Mouse (Mus musculus) E14TG2a.4 (cell line): ENCODE measurements around the gene Rprd1b.

Source experiments
- H3K27me3 ChIP-seq: 2 replicates; pipeline ENCODE4 v1.6.1; 2014; ENCODE audit warnings: low read length, control low read depth; ENCODE audit not compliant: insufficient read depth
- H3K36me3 ChIP-seq: 2 replicates; pipeline ENCODE4 v1.6.1; 2014; ENCODE audit warnings: low read length, control low read depth; ENCODE audit not compliant: insufficient read depth
- H3K4me1 ChIP-seq: replicated peaks from 2 replicates; pipeline ENCODE4 v1.6.1; 2014; ENCODE audit warnings: low read depth, low read length, control low read depth
- H3K4me3 ChIP-seq: replicated peaks from 2 replicates; pipeline ENCODE4 v1.5.1; 2014; ENCODE audit warnings: mild to moderate bottlenecking, low read length
- H3K9me3 ChIP-seq: 2 replicates; pipeline ENCODE4 v1.6.1; 2014; ENCODE audit warnings: low read length, control low read depth
- CTCF ChIP-seq: conservative IDR thresholded peaks from 2 replicates; pipeline ENCODE4 v1.5.1; 2014; ENCODE audit warnings: low read length
- NANOG ChIP-seq: IDR thresholded peaks from 2 replicates; pipeline ENCODE4 v1.6.1; 2014; ENCODE audit warnings: borderline replicate concordance, low read length, mixed read lengths
- POU5F1 ChIP-seq: IDR thresholded peaks from 2 replicates; pipeline ENCODE4 v1.6.1; 2014; ENCODE audit warnings: low read length, borderline replicate concordance

Rprd1b gene

DNA sequence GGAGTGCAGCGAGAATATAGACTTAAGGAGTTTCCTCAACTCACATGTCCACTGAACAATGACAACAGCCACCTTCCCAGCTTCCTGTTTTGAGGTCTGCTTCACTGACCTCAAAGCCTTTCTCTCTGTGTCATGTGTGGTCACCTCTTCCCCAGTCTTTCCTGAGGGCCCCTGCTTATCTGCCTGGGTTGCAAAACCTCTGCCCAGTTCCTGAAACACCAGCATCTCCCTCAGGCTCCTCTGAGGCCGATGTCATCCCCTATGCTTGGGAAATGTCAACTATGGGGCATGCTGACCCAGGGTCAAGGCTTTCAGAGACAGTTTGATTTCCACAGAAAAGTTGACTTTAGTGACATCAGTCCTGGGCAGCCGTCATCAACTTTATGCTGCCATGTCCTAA lies 147.1 kb downstream of the Rprd1b start:
- Histone ChIP-seq H3K9me3 (peaks cover 8% of the 10 kb centered on the region; the same call in 1 of the 2 replicates), H3K4me1 (peaks cover 48% of the 10 kb centered on the region), H3K4me3 (no peak overlapping the region), H3K27me3 (0 out of 2 replicates have a peak, but pooled peaks cover 5% of the 10 kb centered on the region), H3K36me3 (no peaks in the 10 kb centered on the region)
- TF ChIP-seq POU5F1 (no peak), CTCF (no peak), NANOG (no peak)

DNA sequence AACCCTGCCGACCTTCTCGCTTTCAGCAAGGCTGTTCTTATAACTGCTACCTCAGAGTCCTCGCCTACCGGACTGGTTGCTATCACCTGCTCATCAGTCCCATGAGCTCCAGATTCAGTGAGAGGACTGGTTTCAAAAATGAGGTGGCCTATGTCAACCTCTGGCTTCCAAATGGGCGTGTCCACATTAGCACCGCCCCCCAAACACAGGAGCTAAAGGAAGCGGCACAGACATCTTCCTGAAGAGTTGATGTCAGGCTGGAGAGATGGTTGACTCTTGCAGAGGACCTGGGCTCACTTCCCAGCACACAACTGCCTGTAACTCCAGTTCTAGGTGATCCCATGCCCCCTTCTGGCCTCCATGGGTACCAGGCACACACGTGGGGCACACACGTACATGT lies 148.5 kb downstream of the Rprd1b start:
- Histone ChIP-seq H3K4me3 (no peak overlapping the region), H3K36me3 (no peaks in the 10 kb centered on the region), H3K27me3 (0 out of 2 replicates have a peak, but pooled peaks cover 5% of the 10 kb centered on the region), H3K4me1 (peaks cover 59% of the 10 kb centered on the region), H3K9me3 (peaks cover 8% of the 10 kb centered on the region; the same call in 1 of the 2 replicates)
- TF ChIP-seq POU5F1 = no peak
- TF ChIP-seq CTCF = no peak
- no peak for TF ChIP-seq NANOG

DNA sequence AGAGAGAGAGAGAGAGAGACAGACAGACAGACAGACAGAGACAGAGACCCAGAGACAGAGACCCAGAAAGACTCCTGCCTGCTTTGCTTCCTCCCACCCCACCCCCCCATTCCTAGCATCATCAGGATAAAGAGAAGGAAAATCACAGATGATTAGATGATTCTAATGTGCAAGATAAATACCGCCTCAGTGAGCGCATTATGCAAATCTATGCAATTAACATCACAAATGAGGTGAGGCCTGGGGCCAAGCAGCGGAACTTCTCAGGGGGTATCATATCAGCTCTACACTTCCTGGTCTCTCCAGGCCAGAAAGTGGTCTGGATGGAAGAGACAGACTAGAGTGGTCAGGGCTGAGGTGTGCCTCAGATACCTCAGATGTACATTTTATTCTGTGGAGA lies 149.3 kb downstream of the Rprd1b start:
- peaks cover 8% of the 10 kb centered on the region; the same call in 1 of the 2 replicates for H3K9me3 ChIP-seq
- no peaks in the 10 kb centered on the region for H3K36me3 ChIP-seq
- H3K27me3 ChIP-seq = 0 out of 2 replicates have a peak, but pooled peaks cover 5% of the 10 kb centered on the region
- peaks cover 67% of the 10 kb centered on the region for H3K4me1 ChIP-seq
- no peak for TF ChIP-seq CTCF
- TF ChIP-seq POU5F1 = peak; percentile 45; the same call in 1 of the 2 replicates
- no peak overlapping the region for H3K4me3 ChIP-seq

DNA sequence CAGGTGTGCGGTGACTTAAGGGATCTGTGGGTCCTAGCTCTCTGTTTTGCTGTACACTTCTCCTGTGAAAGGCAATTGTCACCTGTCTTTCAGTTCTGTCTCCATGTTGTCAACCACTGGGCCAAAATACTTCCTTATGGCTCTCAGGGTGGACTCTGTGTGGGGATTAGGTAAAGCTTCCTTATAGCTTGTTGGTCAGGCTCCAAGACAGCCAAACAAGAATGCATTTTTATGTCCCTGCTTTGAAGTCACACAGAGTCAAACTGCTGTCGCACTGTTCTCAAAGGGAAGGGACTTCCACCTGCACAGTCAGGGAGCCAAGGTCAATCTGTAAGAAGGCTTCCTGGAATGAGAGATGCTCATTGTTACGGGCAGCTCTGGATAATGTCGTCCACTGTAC lies 149.8 kb downstream of the Rprd1b start:
- Histone ChIP-seq H3K4me3 (no peak overlapping the region), H3K4me1 (peaks cover 67% of the 10 kb centered on the region), H3K27me3 (0 out of 2 replicates have a peak, but pooled peaks cover 5% of the 10 kb centered on the region), H3K36me3 (no peaks in the 10 kb centered on the region), H3K9me3 (peaks cover 8% of the 10 kb centered on the region; the same call in 1 of the 2 replicates)
- no peak for TF ChIP-seq NANOG
- TF ChIP-seq POU5F1 = no peak
- no peak for TF ChIP-seq CTCF

DNA sequence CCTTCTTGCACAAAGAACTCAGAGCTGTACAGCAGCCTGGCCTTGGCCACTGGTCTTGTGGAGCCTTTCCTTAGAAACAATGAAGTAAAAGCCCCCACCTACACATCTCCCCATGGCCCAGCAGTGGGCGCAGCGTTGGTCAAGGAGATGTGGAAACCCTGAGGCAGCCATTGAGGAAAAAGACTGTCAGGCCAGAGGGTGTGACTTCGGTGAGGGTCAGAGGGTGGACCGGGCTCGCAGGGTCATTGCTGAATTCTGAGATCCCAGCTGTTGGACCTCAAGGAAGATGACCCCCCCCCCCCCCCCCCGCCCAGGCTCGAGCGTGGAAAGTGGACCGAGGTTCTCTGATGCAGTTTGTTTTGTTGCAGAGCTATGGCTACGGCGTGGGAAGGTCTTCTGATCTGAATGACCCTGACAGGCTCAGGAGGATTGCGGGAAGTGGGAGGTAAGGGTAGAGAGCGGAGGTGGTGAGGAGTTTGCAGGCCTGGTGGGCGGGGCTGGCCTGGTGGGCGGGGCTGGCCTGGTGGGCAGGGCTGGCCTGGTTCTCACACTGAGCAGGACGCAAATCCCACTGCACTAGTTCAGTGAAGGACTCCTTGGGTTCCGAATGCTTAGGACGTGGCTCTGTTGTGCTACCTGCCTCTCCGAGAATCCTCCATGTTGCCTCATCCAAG lies 150.5 kb downstream of the Rprd1b start:
- H3K27me3 ChIP-seq = 0 out of 2 replicates have a peak, but pooled peaks cover 5% of the 10 kb centered on the region
- TF ChIP-seq CTCF (no peak), POU5F1 (no peak), NANOG (no peak)
- peak overlapping the region; percentile 32; the same call in 1 of the 2 replicates for H3K4me3 ChIP-seq
- peaks cover 8% of the 10 kb centered on the region; the same call in 1 of the 2 replicates for H3K9me3 ChIP-seq
- H3K4me1 ChIP-seq = peaks cover 67% of the 10 kb centered on the region
- H3K36me3 ChIP-seq = no peaks in the 10 kb centered on the region

DNA sequence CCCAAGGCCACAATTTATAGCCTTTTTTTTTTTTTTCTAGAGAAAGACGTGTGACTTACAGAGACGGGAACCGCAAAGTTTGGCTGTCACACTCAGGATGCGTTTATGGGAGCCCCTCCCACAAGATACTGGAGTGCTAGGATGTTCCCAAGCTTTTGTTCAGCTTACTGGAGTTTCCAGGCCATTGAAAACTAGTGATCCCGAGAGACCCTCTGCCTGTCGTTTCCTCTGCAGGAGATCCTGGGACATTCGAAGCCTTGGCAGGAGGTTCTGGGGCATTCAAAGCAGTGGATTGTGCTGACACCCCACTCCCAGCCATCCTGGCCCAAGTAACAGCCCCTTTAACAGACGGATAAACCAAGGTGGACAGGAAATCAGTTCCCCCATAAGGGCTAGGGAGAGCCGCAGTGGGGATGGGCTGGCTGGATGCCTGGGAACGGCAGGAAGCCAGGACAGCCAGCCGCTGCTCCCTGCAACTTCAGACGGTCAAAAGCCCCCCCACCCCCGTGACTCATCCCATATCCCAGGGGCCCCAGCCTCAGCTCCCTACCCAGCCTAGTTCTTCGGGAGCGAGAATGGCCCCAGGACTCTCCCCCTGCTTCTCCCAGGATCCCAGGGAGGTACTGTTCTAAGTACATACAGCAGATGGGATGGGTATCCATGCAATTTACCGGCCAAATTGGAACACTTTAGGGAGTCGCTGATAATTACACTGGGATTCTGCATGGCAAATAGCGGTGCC lies 151.2 kb downstream of the Rprd1b start:
- peaks cover 8% of the 10 kb centered on the region; the same call in 1 of the 2 replicates for H3K9me3 ChIP-seq
- H3K4me1 ChIP-seq = peaks cover 67% of the 10 kb centered on the region
- peak overlapping the region; percentile 32; the same call in 1 of the 2 replicates for H3K4me3 ChIP-seq
- 0 out of 2 replicates have a peak, but pooled peaks cover 3% of the 10 kb centered on the region for H3K27me3 ChIP-seq
- no peak for TF ChIP-seq NANOG
- no peak for TF ChIP-seq POU5F1
- TF ChIP-seq CTCF = no peak
- H3K36me3 ChIP-seq = no peaks in the 10 kb centered on the region

DNA sequence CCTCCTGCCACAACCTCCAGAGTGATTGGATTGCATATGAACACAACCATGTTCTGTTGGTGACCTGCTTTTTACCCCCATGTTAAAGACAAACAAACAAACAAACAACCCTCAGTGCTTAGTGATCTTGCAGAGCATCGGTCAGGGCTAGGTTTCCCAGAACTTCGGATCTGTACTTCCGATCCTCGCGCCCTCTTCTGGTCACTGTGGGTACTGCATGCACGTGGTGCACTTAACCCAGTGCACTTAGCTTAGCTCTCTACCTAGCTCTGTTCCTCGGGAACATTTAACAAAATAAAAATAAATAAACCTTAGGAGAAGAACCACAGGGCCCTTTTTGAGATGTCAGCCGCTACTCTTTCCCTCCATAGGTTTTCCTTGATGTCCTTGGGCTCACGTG lies 152.5 kb downstream of the Rprd1b start:
- Histone ChIP-seq H3K4me1 (peaks cover 63% of the 10 kb centered on the region), H3K36me3 (no peaks in the 10 kb centered on the region), H3K9me3 (no peaks in the 10 kb centered on the region), H3K4me3 (no peak overlapping the region), H3K27me3 (0 out of 2 replicates have a peak, but pooled peaks cover 3% of the 10 kb centered on the region)
- TF ChIP-seq CTCF (peak; percentile 92), POU5F1 (no peak), NANOG (no peak)
